In the genomic region with DNA sequence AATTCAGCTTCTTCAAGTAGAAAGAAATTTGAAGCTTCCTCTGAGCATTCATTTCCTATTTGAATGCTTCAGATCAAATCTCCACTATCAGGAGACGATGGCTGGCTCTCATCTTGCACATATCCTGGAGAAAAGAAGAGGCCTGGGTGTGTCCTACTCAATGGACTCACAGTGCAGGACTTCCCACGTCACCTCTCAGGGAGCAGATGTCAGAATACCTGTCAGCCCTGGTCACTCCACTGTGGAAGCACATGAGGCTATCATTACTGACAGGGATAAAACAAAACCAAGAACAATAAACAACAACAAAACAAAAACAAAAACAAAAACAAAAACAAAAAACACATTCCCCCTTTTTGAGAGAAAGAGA, we compare ENCODE assay signal across 14 mouse cellular contexts. TPM values are rescaled to one million over a fixed set of nuclear protein-coding genes. Genes with fewer than 3 reads are reported as not detected.
DNase-seq lines count a peak whose midpoint lies in the region; ATAC-seq and TF ChIP-seq lines count a peak whose summit lies in the region.
"Had no signal": no experiment of that assay in that cellular context is flagged by ENCODE, and none has a peak within 500 bp of the region (broad histone marks: within the 10 kb centered on the region; RNA-seq: fewer than 3 reads in every experiment).

No protein-coding gene starts in this region.

- H3K27ac ChIP-seq in heart, embryonic 12.5 days (ENCODE audit: poor library complexity, severe bottlenecking): no peak overlapping the region
- H3K27ac ChIP-seq in heart, adult 2 months: no peak overlapping the region
- H3K27ac ChIP-seq in liver, embryonic 11.5 days (ENCODE audit: low read depth, low read length): no peak overlapping the region
- H3K27ac ChIP-seq in intestine, embryonic 14.5 days (ENCODE audit: low read depth): peak overlapping the region; percentile 16; the same call in 1 of the 2 replicates
- H3K27ac ChIP-seq: forebrain, embryonic 13.5 days; hindbrain, embryonic 14.5 days; limb, embryonic 15.5 days; neural tube, embryonic 13.5 days had no signal

- H3K9me3 ChIP-seq in heart, embryonic 12.5 days (replicated peaks): 0 out of 2 replicates have a peak, but pooled peaks cover 3% of the 10 kb centered on the region
- H3K9me3 ChIP-seq in liver, embryonic 11.5 days (ENCODE audit: control insufficient read depth, low read length): no peaks in the 10 kb centered on the region
- no peaks in the 10 kb centered on the region for H3K9me3 ChIP-seq in intestine, embryonic 14.5 days (ENCODE audit: control insufficient read depth, low read length)
- H3K9me3 ChIP-seq: forebrain, embryonic 13.5 days; limb, embryonic 15.5 days; neural tube, embryonic 13.5 days had no signal

- intact Hi-C loops in heart, adult 2 months (cut with DNase I): no loop called here
- intact Hi-C loops in left cerebral cortex, postnatal 14 days (cut with DNase I): no loop called here

- peaks cover 5% of the 10 kb centered on the region for H3K4me1 ChIP-seq in heart, embryonic 12.5 days (replicated peaks)
- peaks cover 1% of the 10 kb centered on the region for H3K4me1 ChIP-seq in heart, adult 2 months (ENCODE audit: control insufficient read depth, insufficient read depth, low read length)
- H3K4me1 ChIP-seq in liver, embryonic 11.5 days (replicated peaks; ENCODE audit: control insufficient read depth, insufficient read depth, low read length): peaks cover 9% of the 10 kb centered on the region
- H3K4me1 ChIP-seq in intestine, embryonic 14.5 days (replicated peaks; ENCODE audit: control insufficient read depth, insufficient read depth, low read length): no peaks in the 10 kb centered on the region
- H3K4me1 ChIP-seq: limb, embryonic 15.5 days; neural tube, embryonic 13.5 days had no signal

- TF ChIP-seq CTCF in heart, adult 2 months (IDR thresholded peaks at IDR 0.05): no peak

- no peak for TF ChIP-seq EP300 in heart, adult 2 months (IDR thresholded peaks at IDR 0.05; ENCODE audit: insufficient read depth, low read depth, low read length)

- H3K36me3 ChIP-seq in heart, embryonic 12.5 days: no peaks in the 10 kb centered on the region
- H3K36me3 ChIP-seq in heart, adult 2 months (ENCODE audit: control insufficient read depth, insufficient read depth, low read length): no peaks in the 10 kb centered on the region; the same call in 1 of the 2 replicates
- H3K36me3 ChIP-seq in liver, embryonic 11.5 days (ENCODE audit: control insufficient read depth, insufficient read depth, low read length): no peaks in the 10 kb centered on the region
- no peaks in the 10 kb centered on the region for H3K36me3 ChIP-seq in intestine, embryonic 14.5 days (ENCODE audit: control insufficient read depth, insufficient read depth, low read length)
- H3K36me3 ChIP-seq: limb, embryonic 15.5 days; neural tube, embryonic 13.5 days had no signal

- no peaks in the 10 kb centered on the region for H3K79me2 ChIP-seq in heart, adult 2 months (replicated peaks; ENCODE audit: control insufficient read depth, insufficient read depth, low read length)

- 19% methylated on average over 2 of the region's 2 CpGs for WGBS in heart, embryonic 12.5 days
- 36% methylated on average over 2 of the region's 2 CpGs for WGBS in heart, adult 2 months
- WGBS in liver, embryonic 11.5 days: 25% methylated on average over 2 of the region's 2 CpGs
- WGBS in intestine, embryonic 14.5 days: 43% methylated on average over 2 of the region's 2 CpGs

- no peak for DNase-seq in heart, adult 2 months
- no peak for DNase-seq in liver, embryonic 11.5 days (ENCODE audit: low spot score)
- DNase-seq in liver: no peak
- DNase-seq in intestine, embryonic 14.5 days (ENCODE audit: low spot score): no peak
- no peak for DNase-seq in left cerebral cortex, postnatal 14 days (ENCODE audit: low spot score in 2 of 2)
- no peak for DNase-seq in yolk sac, embryonic 10.5 days (ENCODE audit: low spot score)
- DNase-seq: cerebellum, adult 9-11 months had no signal

- no peak for ATAC-seq in heart, embryonic 12.5 days (ENCODE audit: insufficient number of reproducible peaks, low FRiP score)
- no peak for ATAC-seq in liver, embryonic 11.5 days (replicated peaks; ENCODE audit: low FRiP score)
- peak; percentile 66 for ATAC-seq in intestine, embryonic 14.5 days (replicated peaks; ENCODE audit: low FRiP score, low TSS enrichment, low read depth)
- ATAC-seq in megakaryocyte progenitor cell, adult 5-6 weeks (replicated peaks; ENCODE audit: poor library complexity): peak; percentile 6; the same call in 1 of the 2 replicates
- ATAC-seq: activated CD4-positive, CD25-positive, alpha-beta regulatory T cell, adult 4 months; forebrain, embryonic 13.5 days had no signal

- no peak overlapping the region for H3K9ac ChIP-seq in heart, embryonic 12.5 days
- H3K9ac ChIP-seq in heart, adult 2 months (ENCODE audit: low read depth, low read length): no peak overlapping the region
- no peak overlapping the region for H3K9ac ChIP-seq in liver, embryonic 11.5 days (ENCODE audit: low read depth, low read length)
- no peak overlapping the region for H3K9ac ChIP-seq in intestine, embryonic 14.5 days (ENCODE audit: low read length)
- H3K9ac ChIP-seq: forebrain, embryonic 13.5 days; hindbrain, embryonic 14.5 days; limb, embryonic 15.5 days; neural tube, embryonic 13.5 days had no signal

- H3K4me3 ChIP-seq in heart, embryonic 12.5 days: no peak overlapping the region
- H3K4me3 ChIP-seq in heart, adult 2 months: no peak overlapping the region
- no peak overlapping the region for H3K4me3 ChIP-seq in liver, embryonic 11.5 days (ENCODE audit: low read depth, low read length)
- H3K4me3 ChIP-seq in intestine, embryonic 14.5 days (ENCODE audit: low read depth, low read length): no peak overlapping the region
- H3K4me3 ChIP-seq: forebrain, embryonic 13.5 days; limb, embryonic 15.5 days; neural tube, embryonic 13.5 days had no signal

- TF ChIP-seq POLR2A in heart, adult 2 months (IDR thresholded peaks at IDR 0.05; ENCODE audit: insufficient read depth, low read depth, low read length): no peak

- no peaks in the 10 kb centered on the region for H3K27me3 ChIP-seq in heart, embryonic 12.5 days (replicated peaks)
- H3K27me3 ChIP-seq in heart, adult 2 months (ENCODE audit: control insufficient read depth, insufficient read depth, low read length): no peaks in the 10 kb centered on the region
- H3K27me3 ChIP-seq in liver, embryonic 11.5 days (replicated peaks; ENCODE audit: control insufficient read depth, insufficient read depth, low read length): no peaks in the 10 kb centered on the region
- no peaks in the 10 kb centered on the region for H3K27me3 ChIP-seq in intestine, embryonic 14.5 days (replicated peaks; ENCODE audit: control insufficient read depth, insufficient read depth, low read length)
- H3K27me3 ChIP-seq: limb, embryonic 15.5 days; neural tube, embryonic 13.5 days had no signal

- H3K4me2 ChIP-seq in heart, embryonic 12.5 days: peak overlapping the region; percentile 50
- peak overlapping the region; percentile 45 for H3K4me2 ChIP-seq in liver, embryonic 11.5 days
- no peak overlapping the region for H3K4me2 ChIP-seq in intestine, embryonic 14.5 days (ENCODE audit: low read length)
- H3K4me2 ChIP-seq: forebrain, embryonic 13.5 days; hindbrain, embryonic 14.5 days; limb, embryonic 15.5 days; neural tube, embryonic 13.5 days had no signal

RNA-seq across cellular contexts. Expression of gene Jade1, which starts 32.5 kb away (rescaled TPM):
- 17.4 and 19.3 TPM in 2 replicates for polyA plus RNA-seq in heart, embryonic 12.5 days (2016; fragmentation: Nextera tagmentation; extraction: Ambion mirVana)
- total RNA-seq in heart, adult 2 months (2021): 10 to 100 TPM; 28.5 to 38.6 TPM
- polyA plus RNA-seq in heart, adult 2 months (2012; rRNA removed): 10.1 and 24.0 TPM in 2 replicates
- polyA plus RNA-seq in liver, embryonic 11.5 days (2014; fragmentation: Nextera tagmentation; extraction: Ambion mirVana): 16.7 and 18.6 TPM in 2 replicates
- polyA plus RNA-seq in intestine, embryonic 14.5 days (2014; fragmentation: Nextera tagmentation; extraction: Ambion mirVana): 20.0 and 21.0 TPM in 2 replicates
- total RNA-seq in megakaryocyte progenitor cell, adult 5-6 weeks (2015): 45.3 and 47.8 TPM in 2 replicates
- 34.6 and 38.7 TPM in 2 replicates for total RNA-seq in megakaryocyte progenitor cell, adult 5-6 weeks (2017)
- 10 to 100 TPM; 28.6 to 30.1 TPM for total RNA-seq in left cerebral cortex, postnatal 14 days (2021)

Comparison
In these comparisons a context has a peak if more than half of its experiments do, and no peak if none do; other contexts are left out.
1. ATAC-seq: peak in intestine, embryonic 14.5 days (single experiment) and megakaryocyte progenitor cell, adult 5-6 weeks (single experiment); none in heart, embryonic 12.5 days (single experiment) and liver, embryonic 11.5 days (single experiment).